Mouse (Mus musculus) gastrocnemius, postnatal 25 days (tissue): ENCODE data around the gene Lpcat4. TPM values are rescaled to one million over a fixed set of nuclear protein-coding genes. Genes with fewer than 3 reads are reported as not detected.
A peak's percentile ranks its signal among the peaks of the same experiment; 100 is the strongest.

Experiments
- DNase-seq: peaks from one replicate; pipeline ENCODE4 v3.0.0; 2022
- long read RNA-seq, 2 experiments: library from polyadenylated mRNA; stranded (forward); transcript quantifications; one replicate each; pipeline ENCODE4 v2.0.0; 2021
- total RNA-seq, 2 experiments: library from RNA; stranded (reverse); gene quantifications; 1 replicate in 1 of 2; 2 replicates in 1 of 2; pipeline ENCODE4 v1.2.3; 2021

Lpcat4 gene
- 1 to 10 TPM; 2.1 to 2.3 TPM for total RNA-seq
- long read RNA-seq, experiment 1, partial matches to known transcripts, result 0 of 2 reads
- long read RNA-seq, experiment 1, other reads (novel, unspliced or antisense), result 0 of 2 reads
- long read RNA-seq, experiment 2, partial matches to known transcripts, result 0 of 1 reads
- long read RNA-seq, experiment 2, other reads (novel, unspliced or antisense), result 1 of 1 reads

GRCm38 (mm10) chr2:112239212-112239934 lies at the start of gene Lpcat4:
TSS of gene Lpcat4 (plus strand) at chr2:112239468.
- peak; percentile 77 for DNase-seq

- DNase-seq, result no peak
These were observed 42.4 kb upstream of the Lpcat4 start for GRCm38 (mm10) chr2:112196859-112197258.

GRCm38 (mm10) chr2:112203056-112203455 lies 36.2 kb upstream of the Lpcat4 start:
- DNase-seq, result no peak

- peak; percentile 9 for DNase-seq
These were observed 29.1 kb upstream of the Lpcat4 start for GRCm38 (mm10) chr2:112210142-112210541.

- no peak for DNase-seq
These were observed 28.6 kb upstream of the Lpcat4 start for GRCm38 (mm10) chr2:112210699-112211098.

GRCm38 (mm10) chr2:112215977-112216376 lies 23.3 kb upstream of the Lpcat4 start:
- DNase-seq, result no peak

GRCm38 (mm10) chr2:112217614-112218013 lies 21.7 kb upstream of the Lpcat4 start:
- DNase-seq, result no peak

GRCm38 (mm10) chr2:112220880-112221279 lies 18.4 kb upstream of the Lpcat4 start:
- no peak for DNase-seq

- DNase-seq, result no peak
These were observed 16.7 kb upstream of the Lpcat4 start for GRCm38 (mm10) chr2:112222607-112223006.

GRCm38 (mm10) chr2:112224356-112224755 lies 14.9 kb upstream of the Lpcat4 start:
- DNase-seq, result no peak

- DNase-seq, result no peak
These were observed 6.6 kb upstream of the Lpcat4 start for GRCm38 (mm10) chr2:112232623-112233022.

- no peak for DNase-seq
These were observed 2.6 kb upstream of the Lpcat4 start for GRCm38 (mm10) chr2:112236620-112237019.

- DNase-seq, result no peak
These were observed 1.3 kb upstream of the Lpcat4 start for GRCm38 (mm10) chr2:112238006-112238405.

- no peak for DNase-seq
These were observed 860 bp downstream of the Lpcat4 start for GRCm38 (mm10) chr2:112239935-112240721.

- DNase-seq, result no peak
These were observed 2.5 kb downstream of the Lpcat4 start for GRCm38 (mm10) chr2:112241787-112242186.

GRCm38 (mm10) chr2:112245307-112245706 lies 6.0 kb downstream of the Lpcat4 start:
- DNase-seq, result no peak

- no peak for DNase-seq
These were observed 6.9 kb downstream of the Lpcat4 start for GRCm38 (mm10) chr2:112246193-112246592.

GRCm38 (mm10) chr2:112247323-112247722 lies 8.1 kb downstream of the Lpcat4 start:
- no peak for DNase-seq

GRCm38 (mm10) chr2:112249780-112250453 lies 10.6 kb downstream of the Lpcat4 start:
- no peak for DNase-seq

- no peak for DNase-seq
These were observed 15.6 kb downstream of the Lpcat4 start for GRCm38 (mm10) chr2:112254675-112255515.

- DNase-seq, result no peak
These were observed 20.1 kb downstream of the Lpcat4 start, which contains the start of gene Nutm1 for GRCm38 (mm10) chr2:112259241-112259962. TSS of gene Nutm1 (minus strand) at chr2:112259291.
